Mouse (Mus musculus): ENCODE data around the gene Zfp800. TPM values are rescaled to one million over a fixed set of nuclear protein-coding genes. Genes with fewer than 3 reads are reported as not detected.

Gene Zfp800
- polyA plus RNA-seq, 1 experiment from 2014 or later = 21.2 TPM

- no peak for ATAC-seq
- 74% methylated on average over 17 of the region's 17 CpGs for WGBS
- Histone ChIP-seq H3K36me3 (ENCODE audit: insufficient read depth, low read length) (peaks cover 14% of the 10 kb centered on the region; the same call in 1 of the 2 replicates), H3K9me3 (ENCODE audit: low read length) (no peaks in the 10 kb centered on the region), H3K4me3 (ENCODE audit: low read depth, low read length) (peak overlapping the region; percentile 74), H3K27me3 (replicated peaks; ENCODE audit: insufficient read depth, low read length) (no peaks in the 10 kb centered on the region), H3K9ac (replicated peaks; ENCODE audit: low read depth) (peak overlapping the region; percentile 81; the same call in 1 of the 2 replicates), H3K4me1 (ENCODE audit: insufficient read depth, low read depth, low read length) (peaks cover 19% of the 10 kb centered on the region; the same call in 1 of the 2 replicates), H3K4me2 (replicated peaks; ENCODE audit: low read depth, low read length) (peak overlapping the region; percentile 94), H3K27ac (ENCODE audit: low read length) (no peak overlapping the region)
- no peak for TF ChIP-seq CTCF (IDR thresholded peaks at IDR 0.05)
- no peak for TF ChIP-seq EP300 (IDR thresholded peaks at IDR 0.05)
- DNase-seq (ENCODE audit: low spot score) = no peak
Observed at GRCm38 (mm10) chr6:28420361-28420760, 22.6 kb upstream of the Zfp800 start.

GRCm38 (mm10) chr6:28419673-28420072 is 21.9 kb upstream of the Zfp800 start:
- Histone ChIP-seq H3K4me2 (replicated peaks; ENCODE audit: low read depth, low read length) (peak overlapping the region; percentile 14; the same call in 1 of the 2 replicates), H3K4me1 (ENCODE audit: insufficient read depth, low read depth, low read length) (peaks cover 19% of the 10 kb centered on the region; the same call in 1 of the 2 replicates), H3K9me3 (ENCODE audit: low read length) (no peaks in the 10 kb centered on the region), H3K27me3 (replicated peaks; ENCODE audit: insufficient read depth, low read length) (no peaks in the 10 kb centered on the region), H3K4me3 (ENCODE audit: low read depth, low read length) (no peak overlapping the region), H3K9ac (replicated peaks; ENCODE audit: low read depth) (no peak overlapping the region), H3K36me3 (ENCODE audit: insufficient read depth, low read length) (peaks cover 14% of the 10 kb centered on the region; the same call in 1 of the 2 replicates), H3K27ac (ENCODE audit: low read length) (no peak overlapping the region)
- ATAC-seq = no peak
- no peak for TF ChIP-seq CTCF (IDR thresholded peaks at IDR 0.05)
- 26% methylated on average over 2 of the region's 2 CpGs for WGBS
- peak; percentile 50 for DNase-seq (ENCODE audit: low spot score)

DNA sequence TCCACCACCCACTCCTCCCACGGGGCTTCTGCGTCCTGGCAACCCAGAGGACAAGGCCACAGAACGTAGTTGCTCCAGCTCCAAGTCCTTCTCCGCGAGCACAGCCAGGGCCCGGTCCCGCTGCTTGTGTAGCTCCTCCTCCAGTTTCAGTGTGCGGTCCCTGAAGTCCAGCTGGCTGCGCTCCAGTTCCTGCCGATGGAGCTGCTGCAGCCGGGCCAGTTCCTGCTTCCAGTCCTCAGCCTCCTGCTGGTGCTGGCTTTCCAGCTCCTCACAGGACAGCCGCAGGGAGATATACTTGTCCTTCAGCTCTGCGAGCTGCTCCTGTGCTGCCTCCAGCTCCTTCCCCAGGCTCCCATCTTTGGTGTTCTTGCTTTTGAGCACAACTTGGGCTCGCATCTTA is 20.6 kb upstream of the Zfp800 start:
- TF ChIP-seq CTCF (IDR thresholded peaks at IDR 0.05) (no peak), EP300 (IDR thresholded peaks at IDR 0.05) (no peak)
- H3K4me3 ChIP-seq (ENCODE audit: low read depth, low read length) = no peak overlapping the region
- 66% methylated on average over 11 of the region's 14 CpGs for WGBS
- H3K36me3 ChIP-seq (ENCODE audit: insufficient read depth, low read length) = peaks cover 14% of the 10 kb centered on the region; the same call in 1 of the 2 replicates
- no peak for ATAC-seq
- H3K27me3 ChIP-seq (replicated peaks; ENCODE audit: insufficient read depth, low read length) = no peaks in the 10 kb centered on the region
- H3K9ac ChIP-seq (replicated peaks; ENCODE audit: low read depth) = no peak overlapping the region
- peaks cover 19% of the 10 kb centered on the region; the same call in 1 of the 2 replicates for H3K4me1 ChIP-seq (ENCODE audit: insufficient read depth, low read depth, low read length)
- H3K4me2 ChIP-seq (replicated peaks; ENCODE audit: low read depth, low read length) = no peak overlapping the region
- no peak overlapping the region for H3K27ac ChIP-seq (ENCODE audit: low read length)
- H3K9me3 ChIP-seq (ENCODE audit: low read length) = no peaks in the 10 kb centered on the region
- DNase-seq (ENCODE audit: low spot score) = peak; percentile 65

DNA sequence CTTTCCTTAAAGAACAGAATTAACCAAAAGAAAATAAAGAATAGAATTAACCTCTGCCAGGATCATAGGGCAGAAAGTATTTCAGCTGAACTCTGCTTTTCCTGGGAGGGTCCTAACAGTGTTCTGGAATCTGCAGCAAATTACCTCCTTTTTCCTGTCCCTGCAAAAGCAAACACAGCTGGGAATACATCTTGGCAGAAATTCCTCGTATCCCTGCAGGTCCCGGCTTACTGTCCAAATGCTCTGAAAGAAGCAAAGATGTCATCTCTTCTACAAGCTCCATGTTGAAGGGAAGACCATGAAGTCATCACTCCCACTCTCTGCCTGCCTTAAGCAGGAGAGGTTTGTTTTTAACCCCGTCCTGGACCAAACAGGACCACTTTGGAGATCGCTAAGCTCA is 19.2 kb upstream of the Zfp800 start:
- Histone ChIP-seq H3K9me3 (ENCODE audit: low read length) (no peaks in the 10 kb centered on the region), H3K27ac (ENCODE audit: low read length) (no peak overlapping the region), H3K9ac (replicated peaks; ENCODE audit: low read depth) (no peak overlapping the region), H3K4me3 (ENCODE audit: low read depth, low read length) (no peak overlapping the region), H3K4me1 (ENCODE audit: insufficient read depth, low read depth, low read length) (peaks cover 15% of the 10 kb centered on the region; the same call in 1 of the 2 replicates), H3K4me2 (replicated peaks; ENCODE audit: low read depth, low read length) (no peak overlapping the region), H3K27me3 (replicated peaks; ENCODE audit: insufficient read depth, low read length) (no peaks in the 10 kb centered on the region), H3K36me3 (ENCODE audit: insufficient read depth, low read length) (peaks cover 14% of the 10 kb centered on the region; the same call in 1 of the 2 replicates)
- ATAC-seq (no peak), DNase-seq (ENCODE audit: low spot score) (no peak)
- 62% methylated on average over 4 of the region's 4 CpGs for WGBS
- TF ChIP-seq EP300 (IDR thresholded peaks at IDR 0.05) = no peak
- TF ChIP-seq CTCF (IDR thresholded peaks at IDR 0.05) = no peak

GRCm38 (mm10) chr6:28411236-28411635 is 13.4 kb upstream of the Zfp800 start:
- DNase-seq (ENCODE audit: low spot score) = no peak
- Histone ChIP-seq H3K27ac (ENCODE audit: low read length) (no peak overlapping the region), H3K9me3 (ENCODE audit: low read length) (no peaks in the 10 kb centered on the region), H3K9ac (replicated peaks; ENCODE audit: low read depth) (no peak overlapping the region), H3K36me3 (ENCODE audit: insufficient read depth, low read length) (peaks cover 2% of the 10 kb centered on the region; the same call in 1 of the 2 replicates), H3K4me2 (replicated peaks; ENCODE audit: low read depth, low read length) (no peak overlapping the region), H3K27me3 (replicated peaks; ENCODE audit: insufficient read depth, low read length) (no peaks in the 10 kb centered on the region), H3K4me3 (ENCODE audit: low read depth, low read length) (no peak overlapping the region), H3K4me1 (ENCODE audit: insufficient read depth, low read depth, low read length) (no peaks in the 10 kb centered on the region)
- no peak for TF ChIP-seq EP300 (IDR thresholded peaks at IDR 0.05)
- no peak for TF ChIP-seq CTCF (IDR thresholded peaks at IDR 0.05)
- no peak for ATAC-seq
- 70% methylated on average over 2 of the region's 2 CpGs for WGBS

DNA sequence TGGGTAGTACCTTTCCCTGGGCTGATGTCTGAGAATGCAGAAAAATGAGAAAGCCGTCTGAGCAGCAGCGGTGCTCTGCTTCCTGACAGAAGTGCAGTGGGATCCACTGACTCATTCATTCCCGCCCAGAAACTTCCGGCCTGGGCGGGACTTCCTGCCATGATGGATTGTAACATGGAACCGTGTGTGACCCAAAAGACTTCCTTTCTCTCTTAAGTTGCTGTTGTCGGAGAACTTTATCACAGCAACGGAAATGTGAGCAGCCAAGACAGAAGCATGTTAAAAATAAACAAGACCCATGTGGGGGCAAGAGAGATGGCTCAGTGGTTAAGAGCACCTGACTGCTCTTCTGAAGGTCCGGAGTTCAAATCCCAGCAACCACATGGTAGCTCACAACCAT is 12.2 kb upstream of the Zfp800 start:
- H3K27ac ChIP-seq (ENCODE audit: low read length) = no peak overlapping the region
- H3K4me1 ChIP-seq (ENCODE audit: insufficient read depth, low read depth, low read length) = no peaks in the 10 kb centered on the region
- TF ChIP-seq EP300 (IDR thresholded peaks at IDR 0.05) (peak; percentile 55; the same call in 1 of the 2 replicates), CTCF (IDR thresholded peaks at IDR 0.05) (no peak)
- H3K36me3 ChIP-seq (ENCODE audit: insufficient read depth, low read length) = no peaks in the 10 kb centered on the region
- no peaks in the 10 kb centered on the region for H3K9me3 ChIP-seq (ENCODE audit: low read length)
- H3K27me3 ChIP-seq (replicated peaks; ENCODE audit: insufficient read depth, low read length) = no peaks in the 10 kb centered on the region
- DNase-seq (ENCODE audit: low spot score) (peak; percentile 60), ATAC-seq (peak; percentile 54)
- WGBS = 56% methylated on average over 9 of the region's 9 CpGs
- no peak overlapping the region for H3K4me3 ChIP-seq (ENCODE audit: low read depth, low read length)
- no peak overlapping the region for H3K9ac ChIP-seq (replicated peaks; ENCODE audit: low read depth)
- H3K4me2 ChIP-seq (replicated peaks; ENCODE audit: low read depth, low read length) = no peak overlapping the region

All from lung, postnatal 0 days (tissue).